Mouse (Mus musculus) neural tube, embryonic 15.5 days (tissue): ENCODE results near the gene Dok3. TPM values are rescaled to one million over a fixed set of nuclear protein-coding genes. Genes with fewer than 3 reads are reported as not detected.

Experiments used
- ATAC-seq: fragments of 200-750 bp; cut with Nextera tagmentation; 2 replicates; pipeline ENCODE4 v1.8.0; 2017; ENCODE audit warnings: mild to moderate bottlenecking, moderate TSS enrichment, moderate library complexity; ENCODE audit not compliant: low FRiP score
- H3K27ac ChIP-seq: fragments of 300-500 bp; sonication (generic); replicated peaks from 2 replicates; pipeline ENCODE4 v1.5.1; 2015; ENCODE audit warnings: mild to moderate bottlenecking, inconsistent platforms
- H3K27me3 ChIP-seq: fragments of 300-500 bp; sonication (generic); replicated peaks from 2 replicates; pipeline ENCODE4 v1.6.1; 2015; ENCODE audit warnings: inconsistent platforms
- H3K36me3 ChIP-seq: fragments of 300-500 bp; sonication (generic); 2 replicates; pipeline ENCODE4 v1.6.1; 2015; ENCODE audit warnings: inconsistent platforms
- H3K4me1 ChIP-seq: fragments of 300-500 bp; sonication (generic); 2 replicates; pipeline ENCODE4 v1.6.1; 2015; ENCODE audit warnings: inconsistent platforms
- H3K4me2 ChIP-seq: fragments of 300-500 bp; sonication (generic); 2 replicates; pipeline ENCODE4 v1.6.1; 2015; ENCODE audit warnings: inconsistent platforms, mild to moderate bottlenecking, moderate library complexity
- H3K4me3 ChIP-seq: fragments of 300-500 bp; sonication (generic); replicated peaks from 2 replicates; pipeline ENCODE4 v1.5.1; 2015; ENCODE audit warnings: mild to moderate bottlenecking, inconsistent platforms
- H3K9ac ChIP-seq: fragments of 300-500 bp; sonication (generic); replicated peaks from 2 replicates; pipeline ENCODE4 v1.6.1; 2015; ENCODE audit warnings: mild to moderate bottlenecking, inconsistent platforms
- H3K9me3 ChIP-seq: fragments of 300-500 bp; sonication (generic); replicated peaks from 2 replicates; pipeline ENCODE4 v1.6.1; 2016; ENCODE audit warnings: inconsistent platforms
- WGBS: fragments of 180-500 bp; shearing (Covaris S2); methylation state at CpG from one replicate; pipeline ENCODE4 v1.1.7; 2015; ENCODE audit warnings: mixed read lengths; 5-methylcytosine and 5-hydroxymethylcytosine counted together
- microRNA-seq: library from miRNA; unstranded; fragments of <30 nt; microRNA quantifications from one replicate; pipeline ENCODE4, GENCODE M21; 2017
- polyA plus RNA-seq: library from polyadenylated mRNA; unstranded; fragments of >200 nt; fragmentation: Nextera tagmentation; extraction: Ambion mirVana; gene quantifications from 2 replicates; pipeline ENCODE4 v1.2.1, GENCODE M21; 2015

Dok3 gene
- polyA plus RNA-seq, 1 experiment from 2014 or later = 4.2 TPM

DNA sequence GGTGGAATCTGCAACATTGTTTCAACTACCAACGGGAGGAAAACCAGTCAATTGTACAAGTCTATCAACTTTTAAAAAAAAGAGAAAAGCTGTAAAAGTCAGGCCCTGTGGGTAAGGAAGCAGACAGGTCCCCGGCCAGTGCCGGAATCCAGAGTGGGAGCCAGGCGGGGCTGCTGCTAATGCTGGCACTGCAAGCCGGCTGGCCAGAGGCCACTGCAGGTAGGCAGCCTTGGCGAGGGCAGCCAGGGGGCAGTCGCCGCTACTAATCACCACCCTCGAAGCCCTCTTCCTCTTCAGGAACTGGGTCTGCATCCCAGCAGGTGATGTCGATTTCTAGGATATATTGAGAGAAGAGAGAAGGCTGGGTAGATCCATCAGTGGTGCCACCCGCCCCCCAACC is 55.1 kb downstream of the Dok3 start:
- Histone ChIP-seq H3K4me1 (peaks cover 74% of the 10 kb centered on the region), H3K4me3 (no peak overlapping the region), H3K27me3 (no peaks in the 10 kb centered on the region), H3K9me3 (no peaks in the 10 kb centered on the region), H3K27ac (peak overlapping the region; percentile 93), H3K36me3 (peaks cover 51% of the 10 kb centered on the region), H3K4me2 (peak overlapping the region; percentile 23), H3K9ac (peak overlapping the region; percentile 24; the same call in 1 of the 2 replicates)
- 48% methylated on average over 11 of the region's 11 CpGs for WGBS
- ATAC-seq = no peak

Small RNA genes lying within 50 kb of the gene (microRNA-seq; reads per million reads assigned to microRNA genes)
- gene Mir6944 (36.5 reads per million, percentile 40 among the genes with 10 or more reads in this experiment), gene Mir6945 (0.69 reads per million)

Other genes starting within 250 kb of the Dok3 start
- 311 and 344 TPM in 2 replicates for gene Prelid1, start 208.8 kb downstream of the Dok3 start, polyA plus RNA-seq
- 97.0 and 102 TPM in 2 replicates for gene Rab24, start 207.3 kb downstream of the Dok3 start, polyA plus RNA-seq
- gene Mxd3, start 199.5 kb downstream of the Dok3 start, polyA plus RNA-seq = 9.3 and 11.4 TPM in 2 replicates
- 44.9 and 57.7 TPM in 2 replicates for gene Lman2, start 166.5 kb downstream of the Dok3 start, polyA plus RNA-seq
- 0.81 and 2.6 TPM in 2 replicates for gene Rgs14, start 159.6 kb downstream of the Dok3 start, polyA plus RNA-seq
- gene Slc34a1, start 131.1 kb downstream of the Dok3 start, polyA plus RNA-seq = 0.20 TPM in 1 of 2 replicates, not detected in the other
- gene Pfn3, start 114.1 kb downstream of the Dok3 start, polyA plus RNA-seq = 0.50 and 1.4 TPM in 2 replicates
- gene F12, start 102.5 kb downstream of the Dok3 start, polyA plus RNA-seq = 0.18 and 0.47 TPM in 2 replicates
- 34.2 and 38.4 TPM in 2 replicates for gene Grk6, start 84.2 kb downstream of the Dok3 start, polyA plus RNA-seq
- 4.2 and 5.8 TPM in 2 replicates for gene Prr7, start 65.0 kb downstream of the Dok3 start, polyA plus RNA-seq
- gene Dbn1, start 41.2 kb downstream of the Dok3 start, polyA plus RNA-seq = 389 and 450 TPM in 2 replicates
- 169 and 176 TPM in 2 replicates for gene Pdlim7, start 15.6 kb downstream of the Dok3 start, polyA plus RNA-seq
- 48.8 and 53.1 TPM in 2 replicates for gene Ddx41, start 7.4 kb upstream of the Dok3 start, polyA plus RNA-seq
- 43.0 and 46.4 TPM in 2 replicates for gene Fam193b, start 41.8 kb upstream of the Dok3 start, polyA plus RNA-seq
- gene Tmed9, start 44.4 kb upstream of the Dok3 start, polyA plus RNA-seq = 110 and 121 TPM in 2 replicates
- gene B4galt7, start 70.6 kb upstream of the Dok3 start, polyA plus RNA-seq = 45.5 and 48.3 TPM in 2 replicates
- 102 and 117 TPM in 2 replicates for gene Caml, start 93.7 kb upstream of the Dok3 start, polyA plus RNA-seq
- gene Ddx46, start 105.7 kb upstream of the Dok3 start, polyA plus RNA-seq = 22.0 and 25.5 TPM in 2 replicates
- gene B230219D22Rik, start 163.8 kb upstream of the Dok3 start, polyA plus RNA-seq = 71.9 and 73.0 TPM in 2 replicates
- gene Txndc15, start 185.4 kb upstream of the Dok3 start, polyA plus RNA-seq = 140 and 149 TPM in 2 replicates
- 21.7 and 34.8 TPM in 2 replicates for gene Pcbd2, start 198.1 kb upstream of the Dok3 start, polyA plus RNA-seq